Mouse (Mus musculus): Measurements from ENCODE around the gene Xlr3a. TPM values are rescaled to one million over a fixed set of nuclear protein-coding genes. Genes with fewer than 3 reads are reported as not detected.
"Not testable (repeated sequence)": the region's sequence is repeated elsewhere in the genome, so short reads cannot be mapped to it uniquely, and the experiment has no call there.

The Xlr3a gene
- total RNA-seq (2021), result 1 to 10 TPM; 1.2 to 2.8 TPM
- long read RNA-seq, experiment 1, partial matches to known transcripts, result 0 of 3 reads
- long read RNA-seq, experiment 1, other reads (novel, unspliced or antisense), result 0 of 3 reads
- long read RNA-seq, experiment 2, result 0 reads

DNA sequence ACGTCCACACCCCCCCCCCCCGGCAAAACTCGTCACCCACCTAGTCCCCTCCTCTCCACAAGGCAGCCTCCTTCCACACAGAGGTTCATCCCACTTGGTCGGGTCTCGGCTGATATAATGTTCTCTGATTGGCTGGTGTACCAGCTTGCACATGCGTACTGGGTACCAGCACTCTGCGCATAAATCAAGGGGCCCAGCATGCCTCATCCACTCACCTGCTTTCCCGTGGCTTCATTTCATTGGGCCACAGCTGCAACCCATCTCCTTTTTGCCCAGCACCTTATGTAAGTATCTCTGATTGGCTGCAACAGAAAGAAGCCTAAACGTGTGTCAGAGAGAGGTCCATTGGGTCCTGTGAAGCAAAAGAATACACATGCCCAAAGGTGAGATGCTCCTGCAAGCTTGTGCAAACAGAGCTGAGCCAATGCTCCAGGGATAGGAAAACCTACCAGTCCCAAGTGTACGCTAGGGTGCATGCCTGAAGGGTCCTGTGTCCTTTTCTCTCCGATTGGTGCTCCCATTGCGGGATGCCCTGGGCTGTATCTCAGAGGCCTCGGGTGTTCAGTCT lies at the start of gene Xlr3a:
Gene Xlr3a, minus strand, starts transcription at position 155 of the 568 bp plus-strand sequence.
- peak; percentile 1 for DNase-seq

DNA sequence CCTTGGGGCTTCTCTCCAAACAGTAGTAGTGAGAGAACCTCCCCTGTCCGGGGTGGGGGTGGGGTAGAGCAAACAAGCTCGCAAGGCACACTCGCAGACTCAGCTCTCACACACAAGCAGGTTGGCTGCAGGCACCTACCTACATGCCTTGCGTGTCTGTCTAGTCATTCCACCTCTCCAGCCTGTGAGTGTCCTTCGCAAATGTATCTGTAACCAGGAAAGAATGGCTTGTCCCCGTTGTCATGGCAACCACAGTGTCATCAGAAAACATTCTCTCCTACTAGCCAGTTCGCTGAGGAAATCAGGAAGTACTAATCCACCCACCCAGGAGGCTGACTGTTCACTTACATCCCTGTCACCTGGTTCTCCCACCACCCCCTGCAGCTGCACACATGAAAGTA lies 46.3 kb upstream of the Xlr3a start:
- DNase-seq, result not testable (repeated sequence)

DNA sequence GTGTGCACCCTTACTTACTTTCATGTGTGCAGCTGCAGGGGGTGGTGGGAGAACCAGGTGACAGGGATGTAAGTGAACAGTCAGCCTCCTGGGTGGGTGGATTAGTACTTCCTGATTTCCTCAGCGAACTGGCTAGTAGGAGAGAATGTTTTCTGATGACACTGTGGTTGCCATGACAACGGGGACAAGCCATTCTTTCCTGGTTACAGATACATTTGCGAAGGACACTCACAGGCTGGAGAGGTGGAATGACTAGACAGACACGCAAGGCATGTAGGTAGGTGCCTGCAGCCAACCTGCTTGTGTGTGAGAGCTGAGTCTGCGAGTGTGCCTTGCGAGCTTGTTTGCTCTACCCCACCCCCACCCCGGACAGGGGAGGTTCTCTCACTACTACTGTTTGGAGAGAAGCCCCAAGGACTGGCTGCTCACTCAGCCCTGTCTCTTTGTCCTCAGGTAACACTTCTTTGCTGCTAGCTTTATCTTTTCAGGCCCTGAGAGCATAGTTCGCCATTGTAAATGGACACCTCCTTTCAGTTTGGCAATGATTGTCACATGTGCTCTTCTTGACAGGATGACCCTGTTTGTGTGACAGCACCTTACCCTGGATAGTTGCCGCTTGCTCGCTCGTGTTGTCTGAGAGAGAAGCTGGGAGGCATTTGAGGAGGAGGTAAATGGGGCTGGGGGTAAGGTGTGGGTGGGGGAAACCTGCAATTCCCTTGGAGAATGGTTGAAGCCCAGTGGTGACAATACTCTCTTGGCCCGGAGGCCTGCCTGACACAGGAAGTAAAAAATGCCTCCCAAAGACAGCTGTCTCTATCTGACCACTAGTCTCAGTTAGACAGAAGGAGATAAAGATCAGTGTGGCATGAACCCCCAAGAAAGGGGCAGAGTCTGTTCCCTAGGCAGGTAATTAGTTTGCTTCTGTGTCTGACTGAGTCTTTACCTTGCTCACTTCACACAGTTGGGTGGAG lies 26.2 kb upstream of the Xlr3a start:
- not testable (repeated sequence) for DNase-seq

DNA sequence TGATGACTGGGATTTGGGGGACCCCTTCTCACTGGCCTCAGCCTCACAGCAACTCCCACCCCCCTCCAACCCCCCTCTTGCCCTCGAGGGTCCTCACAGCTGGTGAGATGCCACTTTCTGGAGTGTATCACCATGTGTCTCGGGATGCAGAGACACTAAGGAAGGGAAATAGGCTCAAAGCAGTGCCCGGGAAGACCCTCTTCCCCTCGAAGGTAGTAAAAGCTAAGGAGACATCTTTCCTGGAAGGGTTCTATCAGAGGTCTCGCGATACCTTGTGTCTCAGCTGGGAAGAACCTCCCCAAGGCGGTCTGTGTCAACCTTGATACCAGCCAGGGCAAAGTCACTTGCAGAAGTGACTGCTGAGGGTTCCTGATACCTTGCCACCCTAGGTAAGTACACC lies 19.9 kb upstream of the Xlr3a start, which contains the start of gene Gm14685:
Gene Gm14685, plus strand, starts transcription at position 301 of the 400 bp plus-strand sequence.
- DNase-seq, result not testable (repeated sequence)

GRCm38 (mm10) chrX:73082267-73083055 lies 14.4 kb downstream of the Xlr3a start, which contains the start of gene Xlr4a:
TSS of gene Xlr4a (minus strand) at chrX:73082478.
- DNase-seq, result not testable (repeated sequence)

DNA sequence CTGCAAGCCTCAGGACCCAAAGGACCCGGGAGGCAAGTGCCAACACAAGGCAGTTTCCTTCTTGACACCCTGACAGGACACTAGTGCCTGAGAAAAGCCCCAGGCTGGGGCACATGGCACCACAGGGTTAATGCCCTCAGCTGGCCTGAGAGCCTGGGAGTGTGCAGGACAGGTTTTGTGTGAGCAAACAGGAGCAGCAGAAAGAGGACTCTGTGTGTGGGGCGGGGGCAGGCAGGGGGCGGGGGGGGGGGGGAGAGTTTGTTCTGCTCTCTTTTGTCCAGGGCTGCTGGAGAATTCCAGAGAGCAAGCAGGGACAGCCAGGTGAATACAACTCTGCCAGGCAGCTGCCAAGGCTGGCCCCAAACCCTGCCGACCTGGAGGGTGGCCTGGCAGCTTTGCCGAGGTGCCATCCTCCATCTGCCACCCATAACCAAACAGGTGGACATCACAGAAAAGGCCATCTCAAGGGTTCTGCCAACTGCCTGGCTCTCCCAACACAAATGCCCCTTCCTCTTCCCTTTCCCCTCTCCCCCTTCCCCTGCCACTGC lies 30.1 kb downstream of the Xlr3a start:
- DNase-seq, result not testable (repeated sequence)

DNA sequence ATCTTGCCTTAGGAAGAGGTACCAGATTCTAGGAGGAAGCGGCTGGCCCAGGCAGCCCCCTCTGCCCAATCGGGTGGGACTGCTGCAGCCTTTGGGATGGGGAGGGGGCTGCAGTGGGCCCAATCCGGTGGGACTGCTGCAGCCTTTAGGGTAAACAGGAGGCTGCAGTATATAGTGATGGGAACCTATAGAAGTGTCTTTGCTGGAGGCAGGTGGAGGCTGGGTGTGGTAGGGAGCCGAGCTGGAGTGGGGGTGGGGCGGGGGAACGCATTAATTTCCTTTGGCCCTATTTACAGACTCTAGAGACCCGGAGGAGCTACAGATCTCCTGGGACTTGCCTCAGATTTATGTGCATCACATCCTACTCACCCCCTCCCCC lies 32.5 kb downstream of the Xlr3a start, which contains the start of gene Pnma3:
Gene Pnma3, plus strand, starts transcription at position 373 of the 379 bp plus-strand sequence.
- DNase-seq, result no peak

GRCm38 (mm10) chrX:73063512-73064414 lies 33.1 kb downstream of the Xlr3a start:
- DNase-seq, result no peak

DNA sequence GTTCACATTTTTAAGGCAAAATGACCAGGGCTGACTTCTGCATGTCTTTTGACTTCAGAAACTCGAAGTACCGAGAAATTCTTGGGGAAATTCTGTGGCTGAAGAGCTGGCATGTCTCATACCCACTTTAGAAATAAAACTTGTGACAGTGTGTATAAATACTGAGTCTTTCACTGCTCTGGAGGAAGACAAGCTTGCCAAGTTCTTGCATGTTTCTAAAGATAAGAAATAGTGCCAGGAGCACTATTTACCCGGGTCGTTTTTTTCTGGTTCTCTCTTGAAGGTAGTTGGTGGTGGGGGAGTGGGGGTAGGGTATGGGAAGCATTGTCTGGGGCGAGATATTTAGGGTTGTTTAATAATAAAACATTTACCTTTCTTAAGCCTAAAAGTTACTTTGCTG lies 34.6 kb downstream of the Xlr3a start:
- DNase-seq, result no peak

DNA sequence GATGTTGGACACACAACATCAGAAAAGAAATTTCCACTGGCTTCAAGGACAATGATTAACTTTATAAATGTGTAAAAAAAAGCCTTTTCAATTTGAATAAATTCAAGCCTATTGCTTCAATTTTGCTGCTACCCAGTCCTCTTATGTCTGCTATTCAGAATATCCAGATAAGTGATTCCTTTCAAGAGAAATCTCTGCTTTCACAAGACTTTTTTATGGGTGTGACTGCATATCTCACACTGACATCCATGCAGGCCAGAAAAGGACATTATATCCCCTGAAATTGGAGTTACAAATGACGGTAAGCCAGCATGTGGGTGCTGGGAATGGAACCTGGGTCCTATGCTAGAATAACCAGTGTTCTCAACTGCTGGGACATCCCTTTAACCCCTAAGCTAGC lies 35.4 kb downstream of the Xlr3a start:
- no peak for DNase-seq

GRCm38 (mm10) chrX:73053860-73054563 lies 42.9 kb downstream of the Xlr3a start:
- DNase-seq, result peak; percentile 94

DNA sequence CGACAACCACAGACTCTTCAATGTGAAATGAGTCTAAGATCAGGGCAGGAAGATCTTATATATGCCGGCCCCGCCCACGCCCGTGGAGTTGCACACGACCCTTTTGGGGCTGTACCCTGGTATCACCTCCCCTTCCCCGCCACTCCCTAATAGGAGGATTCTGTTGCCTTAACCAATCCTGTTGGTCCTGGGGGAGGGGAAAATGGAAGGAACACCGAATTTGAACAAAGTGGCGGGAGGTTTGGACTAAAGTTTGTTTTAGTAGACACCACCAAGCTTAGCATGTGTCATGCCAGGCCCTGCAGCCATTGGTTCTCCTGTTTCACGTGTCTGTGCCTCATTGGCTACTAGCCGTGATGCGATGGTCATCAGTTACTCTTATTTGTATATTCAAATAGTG lies 57.2 kb downstream of the Xlr3a start:
- no peak for DNase-seq

DNA sequence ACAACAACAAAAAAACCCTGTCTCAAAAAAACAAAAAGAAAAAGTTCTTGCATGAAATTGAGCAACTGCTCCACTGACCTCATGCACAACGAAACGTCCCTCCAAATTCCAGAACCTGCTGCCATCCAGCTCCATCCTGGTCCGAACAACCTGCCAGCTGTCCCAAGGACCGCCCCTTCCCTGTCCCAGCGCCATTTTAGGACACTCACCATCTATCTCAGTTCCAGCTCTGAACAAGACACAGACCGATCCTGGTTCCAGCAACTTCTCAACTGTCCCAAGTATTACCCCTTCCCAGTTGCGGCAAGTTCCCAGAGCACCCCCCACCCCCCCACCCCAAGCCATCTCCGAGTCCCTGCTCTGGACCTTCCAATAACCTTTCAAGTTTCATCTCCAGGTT lies 58.1 kb downstream of the Xlr3a start:
- no peak for DNase-seq

GRCm38 (mm10) chrX:73037003-73037402 lies 59.9 kb downstream of the Xlr3a start, which contains the start of gene Pnma5:
TSS of gene Pnma5 (minus strand) at chrX:73037103.
- DNase-seq, result no peak

Other genes with a start within 250 kb of the Xlr3a start
- gene Cetn2, start 178.7 kb downstream of the Xlr3a start, total RNA-seq (2021), result 10 to 100 TPM; 39.1 to 39.5 TPM
- gene Nsdhl, start 178.5 kb downstream of the Xlr3a start, total RNA-seq (2021), result 10 to 100 TPM; 20.5 to 23.2 TPM
- 1 to 10 TPM; 4.1 to 4.4 TPM for gene Zfp185, start 109.8 kb downstream of the Xlr3a start, total RNA-seq (2021)
- under 1 TPM; 0.12 to 0.18 TPM for gene Pnma5, start 60.0 kb downstream of the Xlr3a start, total RNA-seq (2021)
- under 1 TPM; 0.27 to 0.76 TPM for gene Pnma3, start 32.3 kb downstream of the Xlr3a start, total RNA-seq (2021)
- gene Xlr4a, start 14.6 kb downstream of the Xlr3a start, total RNA-seq (2021), result 1 to 10 TPM in 1 of 2 experiments, under 1 TPM in 1; 0.85 to 1.1 TPM
- under 1 TPM; 0.51 to 0.76 TPM for gene Gm14685, start 20.0 kb upstream of the Xlr3a start, total RNA-seq (2021)
- not detected for gene Xlr5b, start 51.7 kb upstream of the Xlr3a start, total RNA-seq (2021)
- gene DXBay18, start 52.4 kb upstream of the Xlr3a start, total RNA-seq (2021), result not detected
- gene Spin2d, start 79.9 kb upstream of the Xlr3a start, total RNA-seq (2021), result not detected
- gene Xlr3b, start 95.1 kb upstream of the Xlr3a start, total RNA-seq (2021), result 1 to 10 TPM; 4.6 to 7.8 TPM
- under 1 TPM in 1 of 2 experiments, not detected in 1; 0.60 TPM for gene Xlr4b, start 117.2 kb upstream of the Xlr3a start, total RNA-seq (2021)
- gene F8a, start 131.2 kb upstream of the Xlr3a start, total RNA-seq (2021), result 1 to 10 TPM; 7.3 to 7.8 TPM
- under 1 TPM; 0.66 to 0.76 TPM for gene Xlr4c, start 146.0 kb upstream of the Xlr3a start, total RNA-seq (2021)
- not detected for gene Xlr3c, start 168.3 kb upstream of the Xlr3a start, total RNA-seq (2021)
- gene Xlr5a, start 195.9 kb upstream of the Xlr3a start, total RNA-seq (2021), result under 1 TPM; 0.24 to 0.33 TPM
- under 1 TPM; 0.45 to 0.69 TPM for gene Xlr5c, start 195.9 kb upstream of the Xlr3a start, total RNA-seq (2021)
- gene Gm45015, start 239.7 kb upstream of the Xlr3a start, total RNA-seq (2021), result not detected
- 10 to 100 TPM; 15.3 to 18.7 TPM for gene Zfp275, start 245.5 kb upstream of the Xlr3a start, total RNA-seq (2021)